Mouse (Mus musculus) hindlimb bud, embryonic 11.5 days (tissue): Measurements from ENCODE around the gene Olfr798.

Experiments used
- DNase-seq: peaks from one replicate; pipeline ENCODE4 v3.0.0-alpha.2; 2012; ENCODE audit warnings: low read depth, low spot score; ENCODE audit errors: extremely low spot score

The Olfr798 gene

DNA sequence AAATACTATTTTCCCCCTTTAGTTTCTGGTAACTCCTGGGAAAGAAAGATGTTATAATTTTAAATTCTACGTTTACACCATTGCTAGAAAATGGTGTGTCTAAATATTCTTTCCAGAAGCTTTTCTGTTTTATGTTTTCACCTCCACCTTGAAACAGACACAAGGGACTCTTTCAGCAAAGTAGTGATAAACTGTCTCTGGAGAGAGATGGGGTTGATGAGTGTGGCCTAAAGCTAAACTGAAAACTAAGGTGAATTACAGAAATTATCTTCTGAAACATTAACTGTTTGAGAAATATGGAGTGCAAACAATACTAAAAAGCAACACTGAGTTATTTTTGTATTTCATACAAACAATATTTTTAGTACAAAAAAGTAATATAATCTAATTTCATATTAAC lies at the start of gene Olfr798:
Gene Olfr798 (minus strand): TSS at position 101 of the 400 bp plus-strand sequence.
- no peak for DNase-seq

DNA sequence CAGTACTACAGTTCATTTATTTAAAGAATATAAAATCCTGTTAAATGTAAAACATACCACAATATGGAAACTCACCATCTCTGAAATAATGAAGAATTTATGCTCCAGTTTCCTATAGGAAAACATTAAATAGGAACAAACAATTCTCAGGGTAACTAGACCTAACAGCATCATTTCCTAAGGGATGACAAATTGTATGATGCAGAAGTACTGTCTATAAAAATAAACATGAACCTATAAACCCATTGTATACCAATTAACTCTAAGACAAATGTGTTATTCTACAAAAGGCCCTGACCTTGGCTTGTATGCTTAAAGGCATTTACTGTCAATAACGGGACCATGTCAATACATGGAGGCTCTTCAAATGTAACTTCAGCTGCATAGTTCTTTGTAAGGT lies 46.0 kb upstream of the Olfr798 start, which contains the start of gene Olfr801:
Gene Olfr801 (minus strand): TSS at position 101 of the 400 bp plus-strand sequence.
- no peak for DNase-seq

DNA sequence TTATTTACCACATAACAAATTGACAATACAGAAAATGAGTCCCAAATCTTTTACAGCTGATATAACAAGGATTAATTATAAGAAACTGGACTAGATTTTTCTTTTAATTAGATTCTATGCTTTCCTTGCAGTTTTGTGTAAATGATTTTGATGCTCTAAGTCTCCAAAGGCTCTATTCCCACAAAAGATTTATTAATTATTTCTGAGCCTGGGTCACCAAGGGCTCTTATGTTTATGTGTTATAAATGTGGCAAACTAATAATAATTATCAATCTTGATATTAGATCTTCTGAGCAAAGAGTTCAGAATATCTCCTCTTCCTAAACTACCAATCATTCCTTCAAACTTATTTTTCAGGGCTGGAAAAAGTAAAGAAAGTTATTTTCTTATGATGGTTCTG lies 29.7 kb upstream of the Olfr798 start, which contains the start of gene Olfr800:
Gene Olfr800 (plus strand): TSS at position 301 of the 400 bp plus-strand sequence.
- DNase-seq, result no peak

DNA sequence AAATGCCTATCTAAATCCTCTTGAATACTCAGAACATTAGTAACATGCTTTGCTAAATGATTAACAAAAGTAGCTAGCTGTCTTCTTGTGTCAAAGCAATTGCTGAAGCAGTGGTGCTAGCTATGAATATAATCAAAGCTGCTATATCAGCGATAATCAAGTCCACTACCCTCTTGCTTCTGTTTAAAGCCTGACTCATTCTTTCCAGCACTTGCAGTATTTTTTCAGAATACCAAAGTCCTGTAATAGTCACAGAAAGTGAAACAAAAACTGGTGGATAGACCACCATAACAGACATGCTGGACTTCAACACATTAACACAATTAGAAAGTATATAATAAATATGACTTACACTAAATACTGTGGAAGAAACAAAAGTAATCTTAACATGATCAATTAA lies 24.0 kb upstream of the Olfr798 start:
- no peak for DNase-seq

DNA sequence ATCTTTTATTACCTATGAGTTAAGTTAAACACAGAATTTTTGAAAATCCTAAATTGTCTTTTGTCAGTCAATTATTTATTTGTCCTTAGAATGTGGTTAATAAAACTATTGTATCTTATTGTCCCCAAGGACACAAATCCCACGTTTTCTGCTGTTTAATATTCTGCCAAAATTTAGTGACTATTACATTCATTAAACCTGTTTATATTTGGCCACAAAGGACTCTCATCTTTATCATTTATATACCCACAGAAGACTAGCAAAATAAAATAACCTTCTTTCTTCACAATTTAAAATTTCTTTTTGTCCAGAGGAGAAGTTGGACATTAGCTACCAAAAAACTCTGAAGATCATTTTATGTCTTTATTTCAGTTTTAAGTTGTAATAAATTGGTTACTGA lies 9.4 kb upstream of the Olfr798 start, which contains the start of gene Olfr799:
Gene Olfr799 (plus strand): TSS at position 301 of the 400 bp plus-strand sequence.
- DNase-seq, result no peak

DNA sequence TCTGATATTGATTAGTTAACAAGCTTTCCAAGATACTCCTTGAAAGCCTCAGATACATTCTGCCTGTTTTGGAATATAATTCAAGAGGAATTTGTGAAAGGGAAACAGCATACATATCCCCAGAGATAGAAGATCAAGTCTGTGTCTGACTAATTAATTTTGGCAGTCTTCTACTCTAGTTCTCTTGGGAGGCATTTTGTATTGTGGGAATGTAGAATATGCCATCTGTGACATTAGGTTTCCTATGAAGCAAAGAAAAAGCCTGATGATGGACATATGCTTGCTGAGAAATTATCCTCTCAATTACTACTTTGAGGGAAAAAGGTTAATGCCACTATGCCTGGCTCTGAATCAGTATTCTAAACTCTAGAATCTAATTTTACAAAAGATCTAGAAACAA lies 4.5 kb downstream of the Olfr798 start:
- DNase-seq, result no peak

DNA sequence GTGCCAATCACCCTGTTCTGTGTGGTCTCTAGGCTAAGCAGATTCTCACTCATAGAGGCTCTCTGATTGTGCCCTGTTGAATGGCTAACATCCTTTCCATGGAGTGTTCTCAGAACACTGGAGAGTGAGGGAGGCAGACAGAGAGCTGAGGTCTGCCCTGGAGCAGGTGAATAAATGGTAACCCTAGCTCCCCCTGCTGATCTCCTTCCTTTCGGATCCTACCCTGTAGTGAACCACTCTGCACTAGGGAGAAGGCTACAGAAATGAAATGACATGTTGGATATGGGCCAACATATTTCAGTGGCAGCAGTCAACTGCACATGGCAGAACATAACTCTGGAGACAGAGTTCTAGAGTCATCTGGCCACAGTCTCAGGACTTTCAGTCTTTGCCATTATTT lies 6.0 kb downstream of the Olfr798 start:
- DNase-seq, result no peak

DNA sequence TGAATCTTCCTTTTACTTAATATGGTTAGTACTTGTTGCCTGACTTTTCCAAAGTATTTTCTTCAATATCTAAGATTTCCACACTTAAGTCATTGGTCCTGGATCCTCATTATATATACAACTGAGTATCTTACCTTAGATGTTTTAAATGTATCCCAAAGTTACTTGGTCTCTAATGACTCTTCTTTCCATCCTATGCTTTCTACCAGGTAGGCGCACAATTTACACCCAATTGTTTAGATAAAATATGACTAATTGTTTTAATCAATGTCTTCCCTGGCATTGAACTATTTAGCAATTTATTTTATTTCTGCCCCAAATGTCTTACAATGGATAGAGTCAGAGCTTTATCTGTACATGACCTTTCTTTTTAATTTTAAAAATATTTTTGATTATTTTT lies 15.3 kb downstream of the Olfr798 start, which contains the start of gene Olfr796:
Gene Olfr796 (minus strand): TSS at position 101 of the 400 bp plus-strand sequence.
- DNase-seq, result no peak

DNA sequence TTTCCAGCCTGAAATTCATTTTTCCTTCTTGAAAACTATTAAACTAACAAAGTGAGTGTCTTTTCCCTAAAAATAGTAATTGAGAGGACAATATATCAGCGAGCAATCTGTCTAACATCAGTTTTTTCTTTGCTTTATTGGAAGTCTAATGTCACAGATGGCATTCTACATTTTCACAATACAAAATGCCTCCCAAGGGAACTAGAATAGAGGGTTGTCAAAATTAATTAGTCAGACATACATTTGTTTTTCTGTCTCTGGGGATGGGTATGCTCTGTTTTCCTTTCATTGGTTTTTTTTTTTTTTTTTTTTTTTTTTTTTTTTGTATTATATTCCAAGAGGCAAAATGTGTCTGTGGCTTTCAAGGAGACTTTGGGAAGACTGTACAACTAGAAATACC lies 50.7 kb downstream of the Olfr798 start:
- DNase-seq, result no peak
